Mouse (Mus musculus): ENCODE measurements around the gene Otop2. TPM values are rescaled to one million over a fixed set of nuclear protein-coding genes. Genes with fewer than 3 reads are reported as not detected.
A peak's percentile ranks its signal among the peaks of the same experiment; 100 is the strongest.

Otop2 gene
- total RNA-seq, 1 experiment from 2014 or later, result not detected

- no peak for DNase-seq
Measured at GRCm38 (mm10) chr11:115275954-115276353, 31.0 kb upstream of the Otop2 start.

GRCm38 (mm10) chr11:115276780-115277603, 30.0 kb upstream of the Otop2 start, which contains the start of gene Fdxr:
Fdxr (minus strand) TSS chr11:115277050.
- peak; percentile 97 for DNase-seq

- no peak for DNase-seq
Measured at GRCm38 (mm10) chr11:115277604-115277975, 29.4 kb upstream of the Otop2 start.

- DNase-seq, result no peak
Measured at GRCm38 (mm10) chr11:115278176-115278575, 28.8 kb upstream of the Otop2 start.

GRCm38 (mm10) chr11:115279726-115280125, 27.2 kb upstream of the Otop2 start:
- no peak for DNase-seq

GRCm38 (mm10) chr11:115282295-115282694, 24.7 kb upstream of the Otop2 start:
- DNase-seq, result peak; percentile 55

GRCm38 (mm10) chr11:115282723-115283485, 24.1 kb upstream of the Otop2 start:
- peak; percentile 62 for DNase-seq

- DNase-seq, result no peak
Measured at GRCm38 (mm10) chr11:115283486-115283765, 23.5 kb upstream of the Otop2 start.

GRCm38 (mm10) chr11:115283891-115284620, 22.9 kb upstream of the Otop2 start:
- no peak for DNase-seq

- DNase-seq, result no peak
Measured at GRCm38 (mm10) chr11:115285282-115285681, 21.7 kb upstream of the Otop2 start.

GRCm38 (mm10) chr11:115286201-115286993, 20.6 kb upstream of the Otop2 start:
- no peak for DNase-seq

GRCm38 (mm10) chr11:115287386-115287785, 19.6 kb upstream of the Otop2 start:
- DNase-seq, result no peak

- no peak for DNase-seq
Measured at GRCm38 (mm10) chr11:115288305-115288704, 18.7 kb upstream of the Otop2 start.

GRCm38 (mm10) chr11:115289885-115290284, 17.1 kb upstream of the Otop2 start:
- no peak for DNase-seq

- no peak for DNase-seq
Measured at GRCm38 (mm10) chr11:115290314-115290713, 16.6 kb upstream of the Otop2 start.

- peak; percentile 54 for DNase-seq
Measured at GRCm38 (mm10) chr11:115290919-115291318, 16.0 kb upstream of the Otop2 start.

GRCm38 (mm10) chr11:115291503-115291902, 15.5 kb upstream of the Otop2 start:
- no peak for DNase-seq

GRCm38 (mm10) chr11:115292631-115293375, 14.2 kb upstream of the Otop2 start:
- no peak for DNase-seq

- DNase-seq, result no peak
Measured at GRCm38 (mm10) chr11:115295939-115296338, 11.0 kb upstream of the Otop2 start.

GRCm38 (mm10) chr11:115296471-115297210, 10.3 kb upstream of the Otop2 start:
- peak; percentile 39 for DNase-seq
